Mouse (Mus musculus) testis, adult 2 months (tissue): ENCODE data around the gene Atxn1.

Experiments used
- CTCF ChIP-seq: fragments of 200-500 bp; IDR thresholded peaks from 2 replicates; pipeline ENCODE4 v1.5.1; 2012; ENCODE audit warnings: low read depth, mild to moderate bottlenecking, inconsistent platforms, low read length, moderate library complexity; ENCODE audit not compliant: control insufficient read depth, insufficient read depth, insufficient replicate concordance
- POLR2A ChIP-seq: fragments of 200-500 bp; IDR thresholded peaks from 2 replicates; pipeline ENCODE4 v1.6.1; 2012; ENCODE audit warnings: low read depth, mild to moderate bottlenecking, inconsistent platforms, low read length, moderate library complexity; ENCODE audit not compliant: control insufficient read depth

DNA sequence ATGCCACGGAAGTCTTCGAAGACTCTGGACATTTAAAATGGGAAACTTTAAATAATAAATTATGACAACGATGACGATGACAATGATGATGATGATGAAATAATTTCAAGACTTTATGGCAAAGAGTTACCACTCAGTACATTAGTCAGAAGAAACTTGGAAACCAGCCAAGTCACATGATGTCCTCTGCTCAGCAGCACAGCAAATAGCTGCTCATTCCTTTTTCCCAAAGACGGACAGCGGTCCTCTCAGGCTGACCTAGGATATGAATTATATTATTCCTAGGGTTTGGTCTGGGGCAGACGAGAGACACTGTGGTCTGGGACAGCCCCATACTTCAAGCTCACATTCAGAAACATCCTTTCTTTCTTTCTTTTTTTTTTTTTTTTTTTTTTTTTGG, 22.5 kb downstream of the Atxn1 start:
- TF ChIP-seq CTCF (no peak), POLR2A (no peak)
